Mouse (Mus musculus): Measurements from ENCODE around the gene Gm49369. TPM values are rescaled to one million over a fixed set of nuclear protein-coding genes. Genes with fewer than 3 reads are reported as not detected.
"Not testable (repeated sequence)": the region's sequence is repeated elsewhere in the genome, so short reads cannot be mapped to it uniquely, and the experiment has no call there.

Gene Gm49369
- polyA plus RNA-seq, 1 experiment from 2014 or later = not detected

DNA sequence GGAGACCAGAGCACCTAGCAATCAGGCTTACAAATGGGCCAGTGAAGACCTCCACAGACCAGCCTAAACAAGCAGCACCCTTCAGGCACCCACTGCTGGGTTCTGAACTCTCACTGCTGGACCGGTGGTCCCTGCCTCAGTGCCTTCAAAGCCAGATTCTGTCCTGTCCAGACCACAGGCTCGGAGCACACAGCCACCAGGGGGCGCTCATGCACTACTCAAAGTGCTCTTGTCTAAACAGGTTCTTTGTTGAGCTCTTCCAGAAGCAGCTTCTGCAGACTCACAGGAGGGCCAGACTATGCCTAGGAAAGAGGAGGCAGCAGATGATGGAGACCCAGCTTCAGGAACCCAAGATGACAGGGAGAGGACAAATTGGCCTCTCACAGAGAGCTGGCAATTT is 48.2 kb downstream of the Gm49369 start:
- Histone ChIP-seq H3K27me3 (ENCODE audit: control insufficient read depth, insufficient read depth, low read length) (no peaks in the 10 kb centered on the region), H3K27ac (ENCODE audit: low read depth, low read length) (no peak overlapping the region), H3K36me3 (ENCODE audit: control insufficient read depth, insufficient read depth, low read length) (no peaks in the 10 kb centered on the region), H3K9ac (ENCODE audit: low read depth, low read length) (no peak overlapping the region), H3K4me2 (replicated peaks; ENCODE audit: low read depth, low read length) (no peak overlapping the region), H3K4me1 (replicated peaks; ENCODE audit: control insufficient read depth, insufficient read depth, low read length) (no peaks in the 10 kb centered on the region), H3K9me3 (ENCODE audit: control insufficient read depth, low read length) (no peaks in the 10 kb centered on the region), H3K4me3 (ENCODE audit: low read depth, low read length) (no peak overlapping the region)
- DNase-seq (ENCODE audit: low spot score) (peak; percentile 98), ATAC-seq (ENCODE audit: low FRiP score) (peak; percentile 75)
- 3% methylated on average over 3 of the region's 3 CpGs for WGBS

DNA sequence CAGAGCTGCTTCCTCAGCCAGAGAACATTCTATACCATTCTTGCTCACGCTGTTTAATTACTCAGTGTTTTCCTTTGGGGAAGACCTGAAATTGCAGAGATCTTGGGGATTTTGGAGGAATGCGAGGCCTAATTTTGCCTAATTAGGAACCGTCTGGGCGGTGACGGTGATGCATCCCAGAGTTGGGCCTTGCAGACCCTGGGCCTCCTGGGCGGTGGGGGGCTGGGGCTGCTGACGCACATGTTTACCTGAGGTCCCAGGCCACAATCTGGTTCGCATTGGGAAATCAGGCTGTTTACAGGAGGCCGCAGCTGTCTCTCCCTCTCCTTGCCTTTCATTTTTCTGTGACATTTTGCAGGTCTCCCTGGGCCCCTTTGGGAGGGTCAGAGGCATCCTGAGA is 49.7 kb downstream of the Gm49369 start:
- WGBS = 79% methylated on average over 2 of the region's 9 CpGs
- not testable (repeated sequence) for H3K36me3 ChIP-seq (ENCODE audit: control insufficient read depth, insufficient read depth, low read length); H3K27ac ChIP-seq (ENCODE audit: low read depth, low read length)

DNA sequence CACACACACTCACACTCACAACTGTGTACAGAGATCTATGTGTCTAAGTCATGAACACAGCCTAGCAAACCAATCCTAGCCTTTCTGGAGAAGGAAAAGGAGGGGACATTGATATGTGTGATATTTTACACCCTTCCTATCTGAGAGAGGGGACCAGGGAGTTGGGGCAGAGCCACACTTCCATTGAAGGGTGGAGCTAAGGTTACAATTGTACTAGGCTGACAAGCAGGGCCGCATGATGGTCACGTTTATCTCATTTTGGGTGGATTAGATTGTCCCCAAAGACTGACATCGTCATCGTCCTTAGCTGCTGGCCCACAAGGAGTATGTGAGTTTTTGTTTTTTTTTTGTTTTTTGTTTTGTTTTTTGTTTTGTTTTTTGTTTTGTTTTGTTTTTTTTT is 51.2 kb downstream of the Gm49369 start:
- no peak overlapping the region for H3K27ac ChIP-seq (ENCODE audit: low read depth, low read length)
- no peaks in the 10 kb centered on the region for H3K4me1 ChIP-seq (replicated peaks; ENCODE audit: control insufficient read depth, insufficient read depth, low read length)
- no peak overlapping the region for H3K4me3 ChIP-seq (ENCODE audit: low read depth, low read length)
- H3K9me3 ChIP-seq (ENCODE audit: control insufficient read depth, low read length) = no peaks in the 10 kb centered on the region
- H3K27me3 ChIP-seq (ENCODE audit: control insufficient read depth, insufficient read depth, low read length) = no peaks in the 10 kb centered on the region
- no peak for DNase-seq (ENCODE audit: low spot score)
- H3K36me3 ChIP-seq (ENCODE audit: control insufficient read depth, insufficient read depth, low read length) = no peaks in the 10 kb centered on the region
- ATAC-seq (ENCODE audit: low FRiP score) = no peak
- WGBS = 80% methylated on average over 4 of the region's 4 CpGs
- H3K9ac ChIP-seq (ENCODE audit: low read depth, low read length) = no peak overlapping the region
- H3K4me2 ChIP-seq (replicated peaks; ENCODE audit: low read depth, low read length) = no peak overlapping the region

More for the DNA sequence above, 49.7 kb downstream of the Gm49369 start:
- not testable (repeated sequence) for ATAC-seq (ENCODE audit: low FRiP score); DNase-seq (ENCODE audit: low spot score); H3K9me3 ChIP-seq (ENCODE audit: control insufficient read depth, low read length); H3K4me3 ChIP-seq (ENCODE audit: low read depth, low read length); H3K27me3 ChIP-seq (ENCODE audit: control insufficient read depth, insufficient read depth, low read length); H3K9ac ChIP-seq (ENCODE audit: low read depth, low read length); H3K4me1 ChIP-seq (replicated peaks; ENCODE audit: control insufficient read depth, insufficient read depth, low read length); H3K4me2 ChIP-seq (replicated peaks; ENCODE audit: low read depth, low read length)

DNA sequence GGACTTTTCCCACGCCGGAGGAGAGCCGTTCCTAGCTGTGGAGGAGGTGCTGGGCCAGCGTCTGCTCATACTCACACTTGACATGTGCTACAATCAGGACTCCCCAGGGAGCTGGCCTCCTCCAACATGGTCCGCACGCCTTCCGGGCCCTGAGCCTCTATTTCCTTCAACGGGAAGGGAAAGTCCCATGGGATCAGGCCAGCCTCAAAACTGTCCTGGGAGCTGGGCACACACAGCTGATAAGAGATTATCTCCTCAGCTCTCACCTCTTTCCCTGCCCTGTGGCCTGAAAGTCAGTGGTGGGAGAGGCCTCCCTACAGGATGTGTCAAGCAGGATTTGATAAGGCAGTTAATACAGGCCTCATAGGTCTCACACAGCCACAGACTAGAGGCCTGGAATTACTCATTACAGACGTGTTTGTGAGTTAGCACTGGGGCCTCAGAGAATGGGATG is 52.2 kb downstream of the Gm49369 start:
- Histone ChIP-seq H3K9ac (ENCODE audit: low read depth, low read length) (no peak overlapping the region), H3K4me2 (replicated peaks; ENCODE audit: low read depth, low read length) (no peak overlapping the region), H3K27me3 (ENCODE audit: control insufficient read depth, insufficient read depth, low read length) (no peaks in the 10 kb centered on the region), H3K36me3 (ENCODE audit: control insufficient read depth, insufficient read depth, low read length) (no peaks in the 10 kb centered on the region), H3K9me3 (ENCODE audit: control insufficient read depth, low read length) (no peaks in the 10 kb centered on the region), H3K4me1 (replicated peaks; ENCODE audit: control insufficient read depth, insufficient read depth, low read length) (no peaks in the 10 kb centered on the region), H3K4me3 (ENCODE audit: low read depth, low read length) (no peak overlapping the region), H3K27ac (ENCODE audit: low read depth, low read length) (no peak overlapping the region)
- 61% methylated on average over 9 of the region's 9 CpGs for WGBS
- ATAC-seq (ENCODE audit: low FRiP score) = no peak
- no peak for DNase-seq (ENCODE audit: low spot score)

DNA sequence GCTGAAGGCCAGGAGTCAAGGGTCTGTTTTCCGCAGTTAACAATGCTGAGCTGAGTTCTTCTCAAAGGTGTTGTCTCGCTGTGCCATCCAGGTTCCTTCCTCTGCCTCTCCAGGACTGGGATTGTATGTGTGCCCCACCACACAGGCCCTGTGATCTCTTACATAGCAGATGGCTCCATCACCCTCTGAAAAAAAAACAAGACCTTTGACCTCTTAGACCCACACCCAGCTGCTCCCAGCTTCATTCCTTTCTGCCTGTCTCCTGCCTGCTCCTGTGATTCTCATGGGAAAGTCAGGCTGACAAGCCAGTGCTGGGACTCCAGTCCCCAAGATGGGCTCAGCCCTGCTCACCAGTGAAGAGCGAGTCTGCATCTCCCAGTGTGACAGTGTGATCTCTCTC is 54.0 kb downstream of the Gm49369 start:
- Histone ChIP-seq H3K9me3 (ENCODE audit: control insufficient read depth, low read length) (no peaks in the 10 kb centered on the region), H3K4me3 (ENCODE audit: low read depth, low read length) (no peak overlapping the region), H3K27me3 (ENCODE audit: control insufficient read depth, insufficient read depth, low read length) (no peaks in the 10 kb centered on the region), H3K4me1 (replicated peaks; ENCODE audit: control insufficient read depth, insufficient read depth, low read length) (no peaks in the 10 kb centered on the region), H3K27ac (ENCODE audit: low read depth, low read length) (no peak overlapping the region), H3K9ac (ENCODE audit: low read depth, low read length) (no peak overlapping the region), H3K36me3 (ENCODE audit: control insufficient read depth, insufficient read depth, low read length) (no peaks in the 10 kb centered on the region), H3K4me2 (replicated peaks; ENCODE audit: low read depth, low read length) (no peak overlapping the region)
- ATAC-seq (ENCODE audit: low FRiP score) = no peak
- 52% methylated on average over 3 of the region's 3 CpGs for WGBS
- DNase-seq (ENCODE audit: low spot score) = peak; percentile 34

DNA sequence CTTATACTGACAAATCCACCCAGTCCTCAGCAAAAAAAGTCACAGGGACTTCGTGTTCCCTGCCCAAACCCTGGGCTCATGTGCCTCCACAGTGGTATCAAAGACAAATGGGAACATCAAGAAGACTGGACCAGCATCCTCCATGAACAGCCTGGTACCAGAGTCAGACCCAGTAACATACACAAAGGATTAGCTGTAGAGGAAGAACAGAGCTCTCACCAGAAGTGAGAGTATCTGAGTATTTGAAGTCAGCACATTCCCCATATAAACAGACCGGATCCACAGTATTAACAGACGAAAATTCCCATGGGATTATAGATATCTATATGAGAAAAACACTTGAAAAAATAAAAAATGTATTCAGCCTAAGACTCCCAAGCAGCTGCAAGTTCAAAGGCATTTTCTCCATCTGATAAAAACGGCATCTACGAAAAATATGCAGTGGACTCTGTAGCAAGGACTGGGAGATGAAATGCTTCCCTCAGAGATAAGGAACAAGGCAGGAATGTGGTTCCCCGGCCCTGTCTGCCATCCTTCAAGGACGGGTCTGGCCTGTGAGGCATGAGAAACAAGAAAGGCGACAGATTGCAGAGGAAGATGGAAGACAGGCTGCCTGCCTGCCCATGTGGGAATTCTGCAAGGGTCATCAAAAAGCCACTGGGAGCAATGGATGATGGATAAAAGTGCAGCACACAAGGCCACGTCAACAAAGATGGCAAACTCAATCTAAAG is 55.6 kb downstream of the Gm49369 start:
- no peaks in the 10 kb centered on the region for H3K36me3 ChIP-seq (ENCODE audit: control insufficient read depth, insufficient read depth, low read length)
- H3K27me3 ChIP-seq (ENCODE audit: control insufficient read depth, insufficient read depth, low read length) = no peaks in the 10 kb centered on the region
- H3K27ac ChIP-seq (ENCODE audit: low read depth, low read length) = no peak overlapping the region
- no peak overlapping the region for H3K4me3 ChIP-seq (ENCODE audit: low read depth, low read length)
- WGBS = 68% methylated on average over 9 of the region's 9 CpGs
- H3K9me3 ChIP-seq (ENCODE audit: control insufficient read depth, low read length) = no peaks in the 10 kb centered on the region
- no peak overlapping the region for H3K4me2 ChIP-seq (replicated peaks; ENCODE audit: low read depth, low read length)
- no peaks in the 10 kb centered on the region for H3K4me1 ChIP-seq (replicated peaks; ENCODE audit: control insufficient read depth, insufficient read depth, low read length)
- DNase-seq (ENCODE audit: low spot score) = no peak
- ATAC-seq (ENCODE audit: low FRiP score) = no peak
- H3K9ac ChIP-seq (ENCODE audit: low read depth, low read length) = no peak overlapping the region

DNA sequence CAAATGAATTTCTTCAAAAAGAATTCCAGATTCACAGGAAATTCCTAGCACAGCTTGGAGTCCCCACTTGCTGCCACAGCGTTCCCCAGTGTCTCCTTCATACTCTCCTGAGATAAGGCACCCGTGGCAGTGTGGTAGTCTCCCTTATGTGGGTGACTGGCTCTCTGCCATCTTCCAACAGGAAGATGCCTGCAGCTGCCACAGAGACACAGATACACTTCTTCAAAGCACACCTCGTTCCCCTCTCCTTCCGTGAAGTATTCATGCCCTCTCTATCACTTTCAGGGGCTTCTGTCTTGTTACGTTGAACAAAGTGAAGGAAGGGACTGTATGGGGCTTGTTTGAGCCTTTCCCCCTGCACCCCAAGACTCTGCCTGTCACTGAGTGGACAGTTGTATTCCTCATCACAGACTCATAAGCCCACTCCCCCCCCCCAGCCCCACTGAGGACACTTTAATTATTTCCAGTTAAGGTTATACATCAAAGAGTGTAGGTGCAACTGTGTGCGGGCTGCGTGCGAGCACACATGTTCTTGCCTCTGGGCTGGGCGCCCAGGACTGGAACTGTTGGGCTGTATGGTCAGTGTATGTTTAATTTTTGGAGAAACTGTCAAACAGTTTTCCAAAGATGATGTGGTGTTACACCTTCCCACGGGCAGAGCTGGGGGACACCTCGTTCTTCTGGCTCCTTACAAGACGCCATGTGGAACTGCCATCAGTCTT is 58.9 kb downstream of the Gm49369 start:
- Histone ChIP-seq H3K27me3 (ENCODE audit: control insufficient read depth, insufficient read depth, low read length) (no peaks in the 10 kb centered on the region), H3K4me2 (replicated peaks; ENCODE audit: low read depth, low read length) (no peak overlapping the region), H3K36me3 (ENCODE audit: control insufficient read depth, insufficient read depth, low read length) (no peaks in the 10 kb centered on the region), H3K9ac (ENCODE audit: low read depth, low read length) (no peak overlapping the region), H3K4me3 (ENCODE audit: low read depth, low read length) (no peak overlapping the region), H3K9me3 (ENCODE audit: control insufficient read depth, low read length) (no peaks in the 10 kb centered on the region), H3K4me1 (replicated peaks; ENCODE audit: control insufficient read depth, insufficient read depth, low read length) (no peaks in the 10 kb centered on the region), H3K27ac (ENCODE audit: low read depth, low read length) (no peak overlapping the region)
- DNase-seq (ENCODE audit: low spot score) (no peak), ATAC-seq (ENCODE audit: low FRiP score) (no peak)
- WGBS = 87% methylated on average over 12 of the region's 12 CpGs

DNA sequence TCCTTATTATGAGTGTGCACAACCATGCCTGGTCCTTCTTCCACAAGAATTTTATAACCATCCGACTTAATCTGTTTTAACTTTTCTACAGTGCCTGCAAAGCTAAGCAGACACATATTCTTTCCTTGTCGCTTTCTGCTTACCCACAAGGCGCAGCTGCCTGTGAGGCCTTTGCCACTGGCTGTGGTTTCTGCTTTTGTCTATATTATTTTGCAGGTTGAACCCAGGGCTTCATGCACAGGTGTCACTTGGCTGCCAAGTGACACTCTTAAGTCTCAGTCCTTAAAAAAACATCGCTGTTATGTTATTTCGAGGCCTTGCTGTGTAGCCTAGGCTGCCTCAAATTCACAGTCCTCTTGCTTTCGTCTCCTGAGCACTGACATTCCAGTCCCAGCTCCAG is 59.8 kb downstream of the Gm49369 start:
- H3K27ac ChIP-seq (ENCODE audit: low read depth, low read length) = no peak overlapping the region
- H3K4me2 ChIP-seq (replicated peaks; ENCODE audit: low read depth, low read length) = no peak overlapping the region

More for the DNA sequence above, 59.8 kb downstream of the Gm49369 start:
- Histone ChIP-seq H3K4me1 (replicated peaks; ENCODE audit: control insufficient read depth, insufficient read depth, low read length) (no peaks in the 10 kb centered on the region), H3K4me3 (ENCODE audit: low read depth, low read length) (no peak overlapping the region), H3K36me3 (ENCODE audit: control insufficient read depth, insufficient read depth, low read length) (no peaks in the 10 kb centered on the region), H3K9me3 (ENCODE audit: control insufficient read depth, low read length) (no peaks in the 10 kb centered on the region), H3K9ac (ENCODE audit: low read depth, low read length) (no peak overlapping the region), H3K27me3 (ENCODE audit: control insufficient read depth, insufficient read depth, low read length) (no peaks in the 10 kb centered on the region)
- ATAC-seq (ENCODE audit: low FRiP score) = no peak
- 93% methylated on average over 6 of the region's 6 CpGs for WGBS
- no peak for DNase-seq (ENCODE audit: low spot score)
